Mouse (Mus musculus) bone marrow, adult 2 months (tissue): ENCODE measurements at regions not wholly inside any gene's neighbourhood (a gene's known extent, or its start where the extent isn't known, plus 50 kb on each side); places are given as distances from the start of the nearest gene placed in this dataset.

Source experiments
- CTCF ChIP-seq: fragments of 200-500 bp; IDR thresholded peaks from 2 replicates; pipeline ENCODE4 v1.5.1; 2011; ENCODE audit warnings: low read length, control low read depth; ENCODE audit not compliant: control insufficient read depth, insufficient read depth
- POLR2A ChIP-seq: fragments of 200-500 bp; IDR thresholded peaks from 2 replicates; pipeline ENCODE4 v1.6.1; 2011; ENCODE audit warnings: low read depth, mild to moderate bottlenecking, control low read depth, low read length, borderline replicate concordance; ENCODE audit not compliant: control insufficient read depth

GRCm38 (mm10) chr5:90107036-90107435, 116.8 kb downstream of the Cox18 start:
- TF ChIP-seq CTCF (no peak), POLR2A (no peak)
